Mouse (Mus musculus) liver, adult (tissue): ENCODE measurements around the gene Dnlz.

Source experiments
- GATA4 ChIP-seq: IDR thresholded peaks from 2 replicates; pipeline ENCODE4 v1.6.1; 2014; ENCODE audit warnings: mild to moderate bottlenecking, low read length; ENCODE audit not compliant: insufficient replicate concordance

Dnlz gene

GRCm38 (mm10) chr2:26330056-26330468, 21.8 kb downstream of the Dnlz start:
- TF ChIP-seq GATA4 = no peak

GRCm38 (mm10) chr2:26329402-26329801, 22.5 kb downstream of the Dnlz start:
- no peak for TF ChIP-seq GATA4

GRCm38 (mm10) chr2:26327852-26328251, 24.1 kb downstream of the Dnlz start:
- TF ChIP-seq GATA4 = no peak

DNA sequence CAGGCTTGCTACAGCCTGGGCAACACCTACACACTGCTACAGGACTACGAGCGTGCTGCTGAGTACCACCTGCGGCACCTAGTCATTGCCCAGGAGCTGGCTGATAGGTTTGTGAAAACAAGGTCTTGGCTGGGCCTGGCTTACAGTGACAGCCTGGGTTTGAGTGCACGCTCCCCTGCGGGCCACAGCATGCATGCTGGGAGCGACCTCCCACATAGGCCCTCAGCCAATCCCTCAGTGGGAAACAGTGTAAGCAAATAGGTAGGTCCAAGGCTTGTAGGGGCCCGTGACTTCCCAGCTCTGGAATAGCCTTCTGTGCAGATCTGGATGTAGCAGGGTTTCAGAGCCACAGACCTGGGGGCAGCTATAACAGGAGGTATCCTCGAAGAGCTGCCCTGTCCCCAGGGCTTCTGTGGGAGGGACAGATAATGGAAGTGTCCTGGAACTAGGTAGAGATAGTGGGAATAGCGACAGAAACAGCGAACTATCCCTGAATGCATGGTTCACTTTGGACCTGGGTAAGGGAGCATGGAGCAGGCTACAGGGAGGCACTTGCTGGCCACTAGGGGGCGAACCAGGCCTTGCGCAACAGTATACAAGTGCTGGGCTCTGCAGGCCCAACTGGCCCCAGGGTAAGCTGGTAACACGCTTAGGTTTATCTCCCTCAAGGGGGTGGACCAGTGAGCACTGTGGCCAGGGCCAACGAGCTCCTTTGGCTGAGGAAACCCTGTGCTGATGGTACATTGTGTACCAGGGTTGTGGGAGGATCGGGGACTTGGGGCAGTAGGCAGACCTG, 26.3 kb downstream of the Dnlz start:
- no peak for TF ChIP-seq GATA4

DNA sequence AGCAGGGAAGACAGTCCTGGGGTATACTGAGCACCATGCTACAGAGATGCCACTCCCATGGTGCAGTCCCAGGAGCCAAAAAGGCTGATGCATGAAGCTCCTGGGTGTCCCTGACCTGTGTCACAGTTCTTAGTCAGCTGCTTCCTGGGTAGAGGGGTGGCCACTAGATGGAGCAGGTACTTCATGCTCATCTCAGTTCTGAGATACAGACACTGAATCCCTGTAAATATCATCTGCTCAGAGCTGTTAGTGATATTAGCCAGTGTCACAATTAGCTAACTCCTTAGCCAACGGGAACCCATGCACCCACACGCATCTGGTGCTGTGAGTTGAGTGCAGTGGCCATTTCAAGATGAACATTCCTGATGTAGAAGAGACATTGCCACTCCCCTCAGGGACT, 27.0 kb downstream of the Dnlz start:
- TF ChIP-seq GATA4 = no peak

- no peak for TF ChIP-seq GATA4
Measured at GRCm38 (mm10) chr2:26323589-26324325, 28.2 kb downstream of the Dnlz start.

- no peak for TF ChIP-seq GATA4
Measured at GRCm38 (mm10) chr2:26320245-26321185, 31.4 kb downstream of the Dnlz start.

- no peak for TF ChIP-seq GATA4
Measured at GRCm38 (mm10) chr2:26319519-26320244, 32.2 kb downstream of the Dnlz start.

GRCm38 (mm10) chr2:26319109-26319508, 32.8 kb downstream of the Dnlz start:
- no peak for TF ChIP-seq GATA4

DNA sequence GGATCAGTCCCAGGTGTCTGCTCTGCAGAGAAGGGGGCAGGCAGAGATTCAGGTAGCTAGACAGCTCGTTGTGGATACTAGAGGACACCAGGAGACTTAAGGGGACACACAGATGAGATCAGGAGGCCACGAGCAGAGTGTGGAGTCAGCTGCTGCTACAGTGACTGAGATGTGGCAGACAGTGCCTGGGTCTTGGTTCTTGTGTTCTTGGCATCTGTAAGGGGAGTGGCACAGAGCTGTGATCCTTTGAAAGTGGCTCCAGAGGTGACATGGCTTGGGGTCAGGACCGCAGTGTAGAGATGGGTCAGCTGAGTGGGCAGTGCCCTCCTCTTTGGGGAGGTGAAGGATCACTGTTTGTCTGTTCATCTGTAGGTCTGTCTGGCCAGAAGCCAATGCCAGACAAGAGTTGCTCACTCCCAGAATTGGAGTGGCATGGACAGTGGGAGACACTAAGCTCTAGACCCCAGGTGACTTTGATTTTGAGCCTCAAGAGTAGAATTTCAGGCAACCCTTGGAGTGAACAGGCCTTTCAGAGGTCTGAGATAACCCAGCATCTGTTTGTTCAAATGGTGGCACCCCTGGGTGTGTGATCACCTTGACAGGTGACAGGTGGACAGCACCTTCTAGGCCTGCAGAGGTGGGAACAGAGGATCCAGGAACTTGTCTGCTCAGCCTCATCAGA, 33.8 kb downstream of the Dnlz start:
- no peak for TF ChIP-seq GATA4

DNA sequence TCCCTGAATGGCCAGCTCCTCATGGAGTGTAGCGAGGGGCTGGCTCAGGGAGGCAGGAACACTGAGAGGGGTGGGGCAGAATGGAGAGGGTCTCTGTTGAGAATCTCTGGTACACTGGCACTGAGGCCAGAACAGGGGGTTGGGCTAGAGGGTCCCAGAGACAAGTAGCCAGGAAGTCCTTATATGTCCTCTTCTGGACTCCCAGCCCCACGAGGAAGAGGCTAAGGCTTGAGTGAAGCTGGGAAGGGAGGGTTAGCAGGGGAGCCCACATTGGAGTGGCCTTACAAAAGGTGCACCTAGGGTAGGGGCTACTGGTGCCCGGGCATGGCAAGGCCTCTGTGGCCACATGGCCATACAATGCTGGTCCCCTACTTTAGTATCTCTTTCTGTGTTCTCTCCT, 34.5 kb downstream of the Dnlz start:
- no peak for TF ChIP-seq GATA4

- no peak for TF ChIP-seq GATA4
Measured at GRCm38 (mm10) chr2:26316576-26317246, 35.2 kb downstream of the Dnlz start.

DNA sequence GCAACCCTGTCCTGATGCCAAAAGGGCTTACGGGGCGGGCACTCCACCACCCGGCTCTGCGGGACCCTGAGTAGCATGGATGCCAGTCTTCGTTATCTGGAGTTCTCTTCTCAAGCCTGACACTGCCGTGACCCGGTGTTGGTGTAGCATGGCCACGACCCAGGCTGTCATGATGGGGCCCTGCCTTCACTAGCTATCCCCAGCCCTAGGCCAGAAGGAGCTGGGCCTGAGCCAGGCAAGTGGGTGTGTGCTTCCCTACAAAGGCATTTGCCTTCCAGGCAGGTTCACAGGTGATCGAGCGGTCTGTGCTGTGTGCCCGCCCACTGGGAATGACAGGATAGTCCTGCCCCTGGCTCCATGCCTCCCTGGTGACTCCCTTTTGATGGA, 36.0 kb downstream of the Dnlz start:
- no peak for TF ChIP-seq GATA4
